Mouse (Mus musculus) natural killer cell, adult 2 months (primary cell): Measurements from ENCODE around the gene Triobp.

Experiments
- DNase-seq, 2 experiments: peaks; one replicate each; pipeline ENCODE4 v3.0.0; 2022; ENCODE audit warnings: low spot score in 2 of 2

Gene Triobp

DNA sequence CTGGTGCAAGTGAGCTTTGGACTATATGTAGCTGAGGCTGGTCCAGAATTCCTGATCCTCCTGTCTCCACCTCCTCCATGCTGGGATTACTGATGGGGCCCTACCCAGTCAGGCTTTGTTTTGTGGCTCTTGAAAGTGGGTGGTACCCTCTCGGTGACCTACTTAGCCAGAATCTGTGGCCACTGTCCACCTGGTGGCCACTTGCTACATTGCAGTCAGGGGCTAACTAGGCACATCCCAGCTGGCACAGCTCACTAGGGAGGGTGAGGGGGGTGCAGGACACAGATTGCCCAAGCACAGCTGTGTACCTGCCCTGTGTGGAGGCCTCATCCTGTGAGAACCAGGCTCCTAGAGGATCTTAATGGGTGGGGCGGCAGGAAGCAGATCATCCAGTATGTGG is 15.4 kb downstream of the Triobp start:
- peak; percentile 42 to 52 for DNase-seq

DNA sequence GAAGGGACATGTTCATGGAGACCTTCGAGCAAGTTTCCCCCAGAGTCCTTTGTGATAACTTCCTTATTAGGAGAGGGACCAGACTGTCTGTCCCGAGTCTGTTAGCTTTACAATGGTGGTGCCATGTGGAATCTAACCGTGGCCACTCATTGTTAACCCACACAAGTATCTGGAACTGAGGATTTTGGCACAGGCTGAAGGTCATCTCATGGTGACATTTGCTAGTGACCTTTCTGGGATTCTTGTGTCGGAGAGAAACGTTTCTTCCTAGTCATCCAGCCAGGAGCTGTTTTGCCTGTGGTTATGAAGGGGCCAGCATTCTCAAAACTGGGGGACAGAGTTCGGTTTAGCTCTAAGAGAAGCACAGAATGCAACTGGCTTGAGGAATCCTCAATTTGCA is 24.1 kb downstream of the Triobp start:
- no peak for DNase-seq

DNA sequence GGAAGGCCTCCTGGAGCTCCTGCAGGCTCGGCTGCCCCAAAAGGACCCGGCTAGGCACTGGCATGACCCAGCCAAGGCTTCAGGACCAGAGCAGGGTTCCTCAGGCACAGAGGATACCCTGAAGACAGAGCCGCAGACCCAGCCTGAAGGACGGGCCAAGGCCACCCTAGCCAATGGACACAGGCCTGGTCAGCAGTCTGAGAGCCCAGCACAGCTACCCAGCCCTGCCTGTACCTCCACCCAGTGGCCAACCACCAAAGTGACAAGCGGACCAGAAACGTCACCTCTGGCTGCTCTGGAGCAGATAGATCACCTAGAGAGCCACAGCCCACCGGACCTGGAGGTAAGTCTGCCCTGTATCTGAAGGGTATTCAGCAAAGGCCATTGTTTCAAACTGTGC is 26.4 kb downstream of the Triobp start:
- DNase-seq: no peak

DNA sequence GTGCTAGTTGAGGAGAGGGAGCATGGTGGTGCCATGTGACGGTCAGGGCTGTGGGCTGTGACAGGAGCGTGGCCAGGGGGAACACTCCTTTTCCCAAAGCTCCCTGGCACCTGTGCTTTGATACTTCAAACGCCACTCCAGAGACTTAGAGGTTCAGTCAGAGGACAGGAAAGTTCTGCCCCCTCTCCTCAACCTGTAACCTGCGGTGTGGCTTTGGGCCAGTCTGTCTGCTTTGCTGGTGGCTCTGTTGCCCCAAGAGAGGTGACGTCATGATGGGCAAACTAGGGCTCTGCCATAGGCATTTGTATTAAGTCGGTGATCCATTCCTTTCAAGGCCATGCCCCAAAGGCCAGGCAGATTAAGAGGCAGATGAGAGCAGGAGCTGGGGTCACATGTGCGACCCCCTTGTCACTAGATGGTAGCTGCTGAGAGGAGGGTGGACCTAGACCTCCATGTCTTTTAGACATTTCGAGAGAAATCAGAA is 30.2 kb downstream of the Triobp start:
- DNase-seq: no peak

DNA sequence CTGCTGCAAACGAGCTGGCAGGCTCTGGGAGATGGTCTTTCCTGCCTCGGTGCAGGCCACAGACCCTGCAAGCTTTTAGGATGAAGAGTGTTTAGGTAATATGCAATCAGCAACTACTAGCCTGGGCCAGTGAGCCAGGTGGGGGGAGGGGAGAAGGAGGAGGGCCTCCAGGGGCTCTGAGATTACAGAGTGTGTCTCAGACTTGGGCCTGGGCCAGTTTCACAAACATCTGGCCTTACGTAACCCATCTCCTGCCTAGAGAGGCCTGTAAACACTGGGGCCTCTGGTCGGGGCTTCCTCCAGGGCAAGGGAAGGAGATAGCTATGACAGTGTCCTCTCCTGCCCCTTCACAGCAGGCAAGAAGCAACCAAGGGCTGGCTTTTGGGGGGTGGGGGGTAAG is 31.4 kb downstream of the Triobp start:
- DNase-seq: no peak

DNA sequence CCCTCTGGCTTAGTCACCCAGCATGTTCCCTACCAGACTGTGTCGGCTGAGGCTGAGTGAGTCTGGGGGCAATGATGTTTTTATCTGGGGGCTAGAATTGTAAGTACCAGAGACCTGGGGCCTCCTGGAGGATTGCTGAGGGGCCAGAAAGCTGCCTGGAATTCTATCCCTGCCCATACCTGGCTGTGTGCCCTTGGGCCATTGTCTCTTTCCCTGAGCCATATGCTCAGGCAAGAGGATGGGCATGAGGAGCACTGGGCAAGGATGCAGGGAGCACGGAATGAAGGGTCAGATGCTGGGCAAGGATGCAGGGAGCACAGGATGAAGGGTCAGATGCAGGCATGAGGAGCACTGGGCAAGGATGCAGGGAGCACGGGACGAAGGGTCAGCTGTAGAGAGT is 32.6 kb downstream of the Triobp start:
- DNase-seq: no peak

DNA sequence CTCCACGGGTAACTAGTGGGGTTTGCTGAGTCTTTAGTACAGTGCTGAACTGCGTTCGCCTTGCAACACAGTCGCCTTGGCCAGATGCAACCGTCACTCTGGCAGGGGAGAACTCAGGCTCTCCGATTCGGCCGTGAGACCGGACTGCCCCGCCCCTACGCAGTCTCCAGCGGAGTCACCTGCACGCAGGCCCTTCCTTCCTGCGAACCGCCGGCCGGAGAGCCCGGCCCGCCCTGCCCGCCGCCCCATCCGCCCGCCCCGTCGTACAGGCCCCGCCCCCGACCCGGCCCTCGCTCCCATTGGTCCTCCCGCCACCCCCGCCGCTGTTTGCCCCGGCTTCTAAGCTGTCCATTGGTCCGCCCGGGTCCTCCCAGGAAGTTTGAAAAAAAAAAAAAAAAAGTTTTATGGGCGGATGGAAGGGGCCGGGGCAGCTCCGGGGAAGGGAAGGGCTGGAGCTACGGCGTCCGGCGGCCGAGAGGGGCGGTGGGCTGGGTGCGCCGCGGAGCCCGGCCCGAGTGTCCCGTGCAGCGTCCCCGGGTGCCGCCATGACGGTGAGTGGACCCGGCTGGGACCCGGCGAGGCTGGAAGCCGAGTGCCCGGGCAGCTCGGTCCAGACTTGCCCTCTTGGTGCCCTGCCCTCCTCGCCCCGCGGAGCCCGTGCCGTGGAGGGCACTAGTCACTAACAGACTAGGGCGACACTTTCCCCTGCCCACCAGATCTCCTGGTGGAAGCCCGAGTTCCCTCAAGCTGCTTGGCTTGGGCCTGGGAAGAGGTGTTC is 35.3 kb downstream of the Triobp start:
- DNase-seq: peak; percentile 79 to 83

DNA sequence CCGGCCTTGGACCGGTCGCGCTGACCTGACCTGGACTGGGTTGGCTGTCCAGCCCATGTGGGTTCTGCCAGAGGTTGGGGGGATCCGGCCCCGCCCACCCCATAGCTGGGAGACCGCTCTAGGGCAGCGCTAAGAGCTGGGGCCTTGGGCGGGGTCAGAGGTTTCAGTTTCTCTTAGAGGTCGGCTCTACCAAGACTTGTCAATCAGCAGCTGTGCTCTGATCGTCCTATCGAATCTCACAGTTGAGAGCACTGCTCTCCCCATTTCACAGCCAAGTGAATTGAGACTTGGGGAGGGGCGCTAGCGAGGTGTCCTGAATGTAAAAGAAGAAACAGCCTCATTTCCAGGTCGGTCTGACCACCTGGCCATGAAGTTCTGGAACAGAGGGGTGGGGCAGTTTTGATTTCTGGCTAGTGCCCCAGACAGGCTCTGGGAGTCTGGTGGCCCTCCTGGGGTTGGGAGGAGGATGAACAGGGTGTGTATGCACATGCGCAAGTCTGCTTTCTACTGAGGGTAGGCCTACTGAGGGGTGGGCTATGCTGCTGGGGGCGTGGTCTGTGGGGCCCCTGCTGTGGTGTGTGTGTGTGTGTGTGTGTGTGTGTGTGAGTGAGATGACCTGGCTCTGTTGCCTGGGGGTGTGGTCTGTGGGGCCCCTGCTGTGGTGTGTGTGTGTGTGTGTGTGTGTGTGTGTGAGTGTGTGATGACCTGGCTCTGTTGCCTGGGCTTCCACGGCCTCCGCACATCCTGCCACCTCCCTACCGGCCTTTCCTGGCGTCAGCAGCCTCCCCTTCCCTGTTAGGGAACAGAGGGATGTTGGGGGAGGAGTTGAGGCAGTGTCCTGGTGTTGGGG is 36.1 kb downstream of the Triobp start:
- DNase-seq: peak; percentile 65 to 66

DNA sequence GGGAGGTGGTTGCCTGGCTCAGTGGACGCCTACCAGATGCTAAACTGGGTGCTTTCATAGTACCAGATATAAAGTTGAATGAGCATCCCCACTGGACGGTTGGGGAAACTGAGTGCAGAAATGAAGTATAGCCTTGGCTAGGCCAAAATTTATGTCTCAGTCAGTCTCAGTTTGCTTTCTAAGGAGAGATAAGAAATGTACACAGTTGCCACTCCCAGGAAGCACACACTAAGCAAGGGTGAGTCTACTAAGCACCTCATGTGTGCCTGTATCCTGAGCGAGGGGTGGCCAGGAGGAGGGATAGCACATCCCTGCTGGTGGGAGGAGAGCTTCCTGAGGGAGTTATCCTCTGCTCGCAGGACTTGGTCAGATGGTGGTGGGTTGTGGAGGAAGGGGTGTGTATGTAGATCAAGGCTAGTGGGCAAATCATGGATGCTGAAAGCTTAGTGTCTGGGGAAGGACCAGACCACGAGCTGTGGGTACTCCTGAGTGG is 36.8 kb downstream of the Triobp start:
- no peak for DNase-seq

DNA sequence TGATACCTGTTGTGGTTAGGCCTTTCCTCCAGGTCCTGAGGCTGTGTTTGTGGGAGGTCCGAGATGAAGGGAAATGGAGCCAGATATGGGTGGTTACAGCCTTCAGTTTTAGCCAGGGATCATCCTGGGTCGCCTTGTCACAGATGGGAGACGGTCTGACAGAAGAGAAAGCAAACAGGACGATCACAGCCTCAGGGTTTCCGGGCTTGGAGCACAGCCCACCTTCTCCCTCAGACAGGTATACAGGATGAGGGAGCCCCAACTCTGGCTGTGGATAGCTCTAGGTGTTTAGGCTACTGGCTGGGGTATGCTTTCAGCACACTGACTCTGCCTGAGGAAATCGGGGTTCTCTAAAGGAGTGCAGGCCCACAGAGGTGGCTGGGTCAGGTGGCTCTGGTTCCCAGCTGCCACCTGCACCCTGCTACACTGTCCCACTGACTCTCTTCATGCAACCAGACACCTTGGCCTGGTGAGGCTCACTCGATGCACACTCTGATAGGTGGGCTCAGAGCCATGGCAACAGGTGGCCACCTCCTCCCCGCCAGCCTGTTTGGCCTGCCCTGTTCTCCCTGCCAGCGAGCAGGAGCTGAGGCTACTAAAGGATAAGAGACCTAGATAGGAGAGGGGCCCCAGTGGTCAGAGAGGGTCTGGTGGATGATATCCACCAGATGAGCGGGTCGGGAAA is 39.2 kb downstream of the Triobp start:
- no peak for DNase-seq

DNA sequence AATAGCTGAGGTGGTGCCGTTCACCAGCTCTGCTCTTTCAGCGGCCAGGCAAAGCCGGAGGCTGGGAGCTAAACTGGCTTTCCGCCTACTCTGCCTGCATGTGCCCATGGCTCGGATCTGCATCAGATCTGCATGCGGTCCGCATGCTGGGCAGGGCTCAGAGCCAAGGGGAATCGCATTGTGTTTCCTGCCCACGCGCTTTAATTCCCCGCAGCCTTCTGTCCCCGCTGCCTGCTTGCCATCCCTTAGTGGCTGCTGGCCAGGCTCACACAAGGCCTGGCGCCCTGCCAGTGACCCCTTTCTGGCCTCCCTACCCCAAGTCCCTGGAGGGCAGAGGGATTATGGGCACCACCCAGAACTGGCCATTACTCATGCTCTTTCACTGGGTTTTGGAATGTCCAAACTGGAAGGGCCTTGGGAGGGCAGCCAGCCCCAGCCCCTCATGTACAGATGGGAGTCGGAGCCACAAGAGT is 41.0 kb downstream of the Triobp start:
- no peak for DNase-seq

DNA sequence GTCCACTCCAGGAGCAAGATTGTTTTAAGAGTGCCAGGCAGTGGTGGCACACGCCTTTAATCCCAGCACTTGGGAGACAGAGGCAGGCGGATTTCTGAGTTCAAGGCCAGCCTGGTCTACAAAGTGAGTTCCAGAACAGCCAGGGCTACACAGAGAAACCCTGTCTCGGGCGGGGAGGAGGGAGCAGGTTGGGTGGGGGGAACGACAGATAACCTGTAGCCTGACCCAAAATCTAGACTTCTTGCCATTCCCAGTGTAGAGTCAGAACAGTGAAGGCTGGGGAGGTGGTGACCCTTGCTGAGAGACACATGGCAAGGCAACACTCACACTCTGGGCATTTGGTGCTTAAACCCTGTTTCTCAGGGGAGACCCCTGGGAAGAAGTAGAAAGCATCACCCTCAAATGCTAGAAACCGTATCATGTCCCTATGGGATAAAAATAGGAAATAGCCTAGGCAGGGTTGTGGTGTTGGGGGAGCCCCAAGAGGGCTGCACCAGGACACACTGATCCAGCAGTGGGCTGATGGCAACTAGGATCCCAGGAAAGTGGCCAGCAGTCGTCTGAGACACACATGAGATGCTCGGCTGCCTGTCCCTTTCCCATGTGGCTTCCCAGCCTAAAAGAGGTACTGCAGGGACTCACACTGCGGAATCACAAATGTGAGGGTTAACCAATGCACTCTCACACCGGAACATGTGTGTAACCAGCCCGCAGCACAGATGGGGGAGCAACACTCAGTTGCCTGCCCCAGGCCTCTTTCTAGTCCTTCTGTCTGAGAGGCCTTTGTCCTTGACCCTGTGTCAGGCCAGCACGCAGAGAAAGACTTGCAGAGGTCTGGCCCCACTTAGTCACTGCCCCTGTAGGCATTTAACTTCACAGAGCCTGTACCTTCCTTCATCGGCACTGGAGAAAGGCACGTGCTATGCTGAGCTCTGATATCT is 41.9 kb downstream of the Triobp start:
- no peak for DNase-seq

DNA sequence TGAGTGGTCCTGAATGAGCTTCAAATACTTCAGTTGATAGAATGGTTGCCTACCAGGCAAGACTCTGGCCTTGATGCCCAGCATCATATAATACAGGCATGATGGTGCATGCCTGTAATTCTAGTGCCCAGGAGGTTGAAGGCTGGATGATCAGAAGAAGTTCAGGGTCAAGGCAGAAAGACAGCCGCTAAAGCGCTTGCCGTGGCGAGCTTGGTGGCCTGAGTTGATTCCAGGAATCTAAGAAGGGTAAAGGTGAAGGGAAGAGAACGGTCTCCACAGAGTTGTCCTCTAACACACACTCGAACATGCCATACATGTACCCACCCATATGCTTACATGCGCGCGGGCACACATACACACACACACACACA is 42.6 kb downstream of the Triobp start:
- DNase-seq: no peak

DNA sequence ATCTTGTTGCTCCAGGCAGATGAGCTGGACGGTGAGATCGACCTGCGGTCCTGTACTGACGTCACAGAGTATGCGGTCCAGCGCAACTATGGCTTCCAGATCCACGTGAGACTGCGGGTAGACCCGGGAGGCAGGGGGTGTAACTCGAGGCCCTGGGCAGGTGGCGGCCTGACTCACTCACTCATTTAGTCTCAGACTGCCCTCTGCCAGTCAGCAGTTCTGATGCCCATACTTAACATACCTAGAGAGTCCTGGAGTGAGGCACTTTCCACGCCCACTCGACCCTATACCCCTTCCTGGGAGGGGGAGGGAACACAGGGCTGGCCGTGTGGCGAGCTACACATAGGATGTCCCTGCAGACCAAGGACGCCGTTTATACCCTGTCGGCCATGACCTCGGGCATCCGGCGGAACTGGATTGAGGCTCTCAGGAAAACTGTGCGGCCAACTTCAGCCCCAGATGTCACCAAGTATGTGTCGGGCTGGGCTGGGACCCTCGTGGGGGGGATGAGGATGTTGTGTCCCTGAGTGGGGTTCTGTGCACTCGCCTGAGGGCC is 43.5 kb downstream of the Triobp start:
- no peak for DNase-seq

DNA sequence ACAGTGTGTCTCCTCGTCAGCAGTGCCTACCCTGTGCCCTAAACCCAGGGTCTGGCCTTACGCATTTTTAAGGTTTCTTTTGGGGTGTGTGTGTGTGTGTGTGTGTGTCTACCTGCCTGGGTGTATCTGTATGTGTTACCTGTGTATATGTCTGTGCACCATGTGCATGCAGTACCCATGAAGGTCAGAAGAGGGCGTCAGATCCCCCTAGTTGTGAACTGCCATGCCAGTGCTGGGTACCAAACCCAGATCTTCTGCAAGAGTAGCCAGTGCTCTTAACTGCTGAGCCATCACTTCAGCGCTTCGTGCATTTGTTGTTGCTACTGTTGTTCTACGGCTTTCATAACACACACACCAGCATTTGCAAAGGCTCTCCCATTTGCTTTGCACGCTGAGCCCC is 44.7 kb downstream of the Triobp start:
- no peak for DNase-seq

DNA sequence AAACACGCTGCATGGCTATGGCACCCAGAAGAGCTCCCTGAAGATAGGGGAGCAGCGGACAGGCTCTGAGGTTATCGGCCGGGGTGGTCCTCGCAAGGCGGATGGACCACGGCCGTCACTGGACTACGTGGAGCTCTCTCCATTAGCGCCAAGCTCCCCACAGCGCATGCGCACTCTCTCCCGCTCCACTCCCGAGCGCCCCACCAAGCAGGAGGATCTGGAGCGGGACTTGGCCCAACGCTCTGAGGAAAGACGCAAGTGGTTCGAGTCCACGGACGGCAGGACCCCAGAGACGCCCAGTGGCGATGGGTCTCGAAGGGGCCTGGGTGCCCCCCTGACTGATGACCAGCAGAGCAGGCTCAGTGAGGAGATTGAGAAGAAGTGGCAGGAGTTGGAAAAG is 45.4 kb downstream of the Triobp start:
- no peak for DNase-seq

DNA sequence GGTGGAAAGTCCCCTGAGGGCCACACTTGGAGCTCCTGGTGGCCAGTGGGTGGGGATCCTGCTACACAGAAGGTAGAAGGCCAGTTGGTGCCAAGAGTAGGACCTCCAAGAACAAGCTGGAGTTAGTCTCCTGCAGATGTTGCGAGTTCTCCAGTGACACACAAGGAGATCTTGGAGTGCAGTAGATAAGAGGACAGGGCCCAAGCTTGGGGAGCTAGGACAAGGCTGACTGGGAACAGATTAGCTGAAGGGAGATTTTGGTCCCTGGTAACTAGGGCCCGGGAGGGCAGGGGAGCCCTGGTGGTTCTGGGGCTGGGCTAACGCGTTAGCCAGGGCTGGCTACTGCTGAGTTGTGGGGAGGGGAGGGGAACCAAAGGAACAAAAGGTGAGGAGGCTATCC is 48.4 kb downstream of the Triobp start:
- no peak for DNase-seq

DNA sequence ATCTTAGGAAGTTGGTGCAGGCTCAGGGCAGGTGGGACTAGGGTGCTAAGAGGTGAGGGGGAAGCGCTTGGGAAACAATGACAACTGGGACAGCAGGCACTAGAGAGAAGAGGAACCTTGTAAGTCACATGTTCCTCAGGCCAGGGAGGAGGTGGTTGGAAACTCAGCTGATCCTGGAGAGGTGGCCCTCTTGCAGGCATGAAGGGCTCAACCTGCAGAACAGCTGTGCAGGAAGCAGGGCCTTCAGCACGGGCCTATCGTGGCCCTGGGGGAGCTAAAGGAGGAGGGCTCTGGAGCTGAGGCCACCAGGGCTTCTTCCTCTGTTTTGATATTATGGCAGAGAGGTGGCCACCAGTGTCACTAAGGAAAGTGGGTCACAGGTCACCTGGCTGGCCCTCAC is 49.1 kb downstream of the Triobp start:
- DNase-seq: no peak

DNA sequence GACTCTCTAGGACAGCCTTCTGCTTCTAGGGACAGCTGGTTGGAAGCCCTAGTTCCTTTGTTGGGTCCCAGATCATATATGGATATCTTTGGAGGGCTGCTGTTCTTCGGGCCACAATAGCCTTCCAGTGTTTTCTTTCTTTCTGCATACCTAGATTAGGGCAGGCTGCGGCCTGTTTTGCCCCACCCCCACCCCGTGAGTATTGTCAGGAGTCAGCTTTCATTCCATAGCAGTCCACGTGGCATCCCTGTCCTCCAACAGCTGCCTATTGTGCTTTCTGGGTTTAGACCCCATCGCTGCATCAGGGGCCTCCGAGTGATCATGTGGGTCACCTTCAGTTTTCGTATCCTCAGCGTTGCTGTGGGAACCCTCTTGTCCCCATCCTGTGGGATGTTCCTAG is 50.8 kb downstream of the Triobp start:
- no peak for DNase-seq

DNA sequence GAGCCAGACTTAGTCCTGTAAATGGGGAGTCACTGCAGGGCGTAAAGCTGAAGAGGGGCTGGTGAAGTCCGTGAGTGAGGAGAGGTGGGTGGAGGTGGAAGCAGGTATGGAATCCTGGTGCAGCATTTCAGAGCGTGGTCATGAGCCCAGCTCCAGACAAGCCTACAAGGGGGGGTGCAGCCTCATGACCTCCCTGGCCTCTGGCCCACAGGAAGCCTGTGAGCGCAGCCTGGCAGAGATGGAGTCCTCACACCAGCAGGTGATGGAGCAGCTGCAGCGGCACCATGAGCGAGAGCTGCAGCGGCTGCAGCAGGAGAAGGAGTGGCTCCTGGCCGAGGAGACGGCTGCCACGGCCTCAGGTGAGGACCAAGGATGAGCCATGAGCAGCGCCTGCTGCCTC is 52.1 kb downstream of the Triobp start:
- no peak for DNase-seq

DNA sequence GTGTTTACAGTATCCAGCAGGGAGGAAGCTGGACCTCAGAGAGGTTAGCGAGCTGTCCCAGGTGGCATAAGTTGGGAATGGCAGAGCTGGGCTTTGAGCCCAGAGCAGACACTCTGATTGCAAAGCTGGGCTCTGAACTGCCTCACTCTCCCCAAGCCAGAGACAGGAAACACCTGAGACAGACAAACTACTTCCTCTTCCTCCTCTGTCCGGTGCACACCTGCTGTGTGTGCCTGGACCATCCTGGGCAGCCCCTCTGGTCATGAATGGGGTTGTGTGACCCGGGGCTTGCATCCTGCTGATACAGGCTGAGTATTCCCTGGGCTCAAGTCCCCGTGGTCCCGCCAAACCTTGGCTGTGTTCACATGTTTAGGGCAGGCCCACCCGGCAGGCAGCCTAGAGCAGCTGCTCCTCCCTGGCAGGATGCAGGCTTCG is 52.9 kb downstream of the Triobp start:
- DNase-seq: no peak
